Mouse (Mus musculus): ENCODE data around the gene Ccdc152.

- no peak for TF ChIP-seq CTCF (IDR thresholded peaks at IDR 0.05; ENCODE audit: low read depth, low read length)
- no peak for TF ChIP-seq POLR2A (IDR thresholded peaks at IDR 0.05; ENCODE audit: extremely low read depth, insufficient read depth, low read length)
Observed at GRCm38 (mm10) chr15:3236338-3236737, 67.0 kb downstream of the Ccdc152 start.
